Mouse (Mus musculus) liver, adult 10 weeks (tissue): ENCODE results near the gene Gm9040. TPM values are rescaled to one million over a fixed set of nuclear protein-coding genes. Genes with fewer than 3 reads are reported as not detected.

Source experiments
- polyA plus RNA-seq: library from polyadenylated mRNA; stranded (reverse); fragments of 350-450 nt; fragmentation: Illumina TruSeq; extraction: RNeasy Lipid Tissue Mini Kit (QIAGEN cat#74804); gene quantifications from one replicate; pipeline ENCODE4 v1.2.3, GENCODE M21; 2014; ENCODE audit warnings: low read depth, low replicate concordance

Gm9040 gene
- not detected for polyA plus RNA-seq

DNA sequence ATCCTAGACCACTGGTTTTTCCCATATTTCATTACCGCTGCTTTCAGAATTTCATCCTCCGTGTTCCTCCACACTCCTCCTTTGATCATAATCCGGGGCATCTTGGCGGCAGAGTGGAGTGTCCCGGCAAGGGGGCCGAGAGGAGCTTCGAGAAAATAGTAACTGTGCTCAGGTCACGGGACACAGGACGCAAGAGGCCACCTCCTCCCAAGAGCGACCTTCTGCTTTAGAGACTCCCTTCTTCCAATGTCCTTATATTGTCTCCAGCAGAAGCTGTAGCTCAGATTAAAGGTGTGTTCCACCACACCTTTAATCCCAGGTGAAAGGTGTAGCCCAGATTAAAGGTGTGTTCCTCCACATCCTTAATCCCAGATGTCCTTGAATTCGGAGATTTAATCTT is at the start of gene Gm9040:
Gm9040 (minus strand) TSS at position 101 of the 400 bp plus-strand sequence.

DNA sequence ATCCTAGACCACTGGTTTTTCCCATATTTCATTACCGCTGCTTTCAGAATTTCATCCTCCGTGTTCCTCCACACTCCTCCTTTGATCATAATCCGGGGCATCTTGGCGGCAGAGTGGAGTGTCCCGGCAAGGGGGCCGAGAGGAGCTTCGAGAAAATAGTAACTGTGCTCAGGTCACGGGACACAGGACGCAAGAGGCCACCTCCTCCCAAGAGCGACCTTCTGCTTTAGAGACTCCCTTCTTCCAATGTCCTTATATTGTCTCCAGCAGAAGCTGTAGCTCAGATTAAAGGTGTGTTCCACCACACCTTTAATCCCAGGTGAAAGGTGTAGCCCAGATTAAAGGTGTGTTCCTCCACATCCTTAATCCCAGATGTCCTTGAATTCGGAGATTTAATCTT is 27.2 kb upstream of the Gm9040 start, which contains the start of gene Gm9049:
Gm9049 (minus strand) TSS at position 101 of the 400 bp plus-strand sequence.

DNA sequence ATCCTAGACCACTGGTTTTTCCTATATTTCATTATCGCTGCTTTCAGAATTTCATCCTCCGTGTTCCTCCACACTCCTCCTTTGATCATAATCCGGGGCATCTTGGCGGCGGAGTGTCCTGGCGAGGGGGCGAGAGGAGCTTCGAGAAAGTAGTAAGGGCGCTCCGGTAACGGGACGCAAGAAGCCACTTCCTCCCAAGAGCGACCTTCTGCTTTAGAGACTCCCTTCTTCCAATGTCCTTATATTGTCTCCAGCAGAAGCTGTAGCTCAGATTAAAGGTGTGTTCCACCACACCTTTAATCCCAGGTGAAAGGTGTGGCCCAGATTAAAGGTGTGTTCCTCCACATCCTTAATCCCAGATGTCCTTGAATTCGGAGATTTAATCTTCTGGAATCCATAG is 21.8 kb upstream of the Gm9040 start, which contains the start of gene Gm9048:
Gm9048 (minus strand) TSS at position 101 of the 400 bp plus-strand sequence.

DNA sequence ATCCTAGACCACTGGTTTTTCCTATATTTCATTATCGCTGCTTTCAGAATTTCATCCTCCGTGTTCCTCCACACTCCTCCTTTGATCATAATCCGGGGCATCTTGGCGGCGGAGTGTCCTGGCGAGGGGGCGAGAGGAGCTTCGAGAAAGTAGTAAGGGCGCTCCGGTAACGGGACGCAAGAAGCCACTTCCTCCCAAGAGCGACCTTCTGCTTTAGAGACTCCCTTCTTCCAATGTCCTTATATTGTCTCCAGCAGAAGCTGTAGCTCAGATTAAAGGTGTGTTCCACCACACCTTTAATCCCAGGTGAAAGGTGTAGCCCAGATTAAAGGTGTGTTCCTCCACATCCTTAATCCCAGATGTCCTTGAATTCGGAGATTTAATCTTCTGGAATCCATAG is 16.4 kb upstream of the Gm9040 start, which contains the start of gene Gm9046:
Gm9046 (minus strand) TSS at position 101 of the 400 bp plus-strand sequence.

DNA sequence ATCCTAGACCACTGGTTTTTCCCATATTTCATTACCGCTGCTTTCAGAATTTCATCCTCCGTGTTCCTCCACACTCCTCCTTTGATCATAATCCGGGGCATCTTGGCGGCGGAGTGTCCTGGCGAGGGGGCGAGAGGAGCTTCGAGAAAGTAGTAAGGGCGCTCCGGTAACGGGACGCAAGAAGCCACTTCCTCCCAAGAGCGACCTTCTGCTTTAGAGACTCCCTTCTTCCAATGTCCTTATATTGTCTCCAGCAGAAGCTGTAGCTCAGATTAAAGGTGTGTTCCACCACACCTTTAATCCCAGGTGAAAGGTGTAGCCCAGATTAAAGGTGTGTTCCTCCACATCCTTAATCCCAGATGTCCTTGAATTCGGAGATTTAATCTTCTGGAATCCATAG is 11.0 kb upstream of the Gm9040 start, which contains the start of gene Gm9045:
Gm9045 (minus strand) TSS at position 101 of the 400 bp plus-strand sequence.

DNA sequence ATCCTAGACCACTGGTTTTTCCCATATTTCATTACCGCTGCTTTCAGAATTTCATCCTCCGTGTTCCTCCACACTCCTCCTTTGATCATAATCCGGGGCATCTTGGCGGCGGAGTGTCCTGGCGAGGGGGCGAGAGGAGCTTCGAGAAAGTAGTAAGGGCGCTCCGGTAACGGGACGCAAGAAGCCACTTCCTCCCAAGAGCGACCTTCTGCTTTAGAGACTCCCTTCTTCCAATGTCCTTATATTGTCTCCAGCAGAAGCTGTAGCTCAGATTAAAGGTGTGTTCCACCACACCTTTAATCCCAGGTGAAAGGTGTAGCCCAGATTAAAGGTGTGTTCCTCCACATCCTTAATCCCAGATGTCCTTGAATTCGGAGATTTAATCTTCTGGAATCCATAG is 5.5 kb upstream of the Gm9040 start, which contains the start of gene Gm9044:
Gm9044 (minus strand) TSS at position 101 of the 400 bp plus-strand sequence.

DNA sequence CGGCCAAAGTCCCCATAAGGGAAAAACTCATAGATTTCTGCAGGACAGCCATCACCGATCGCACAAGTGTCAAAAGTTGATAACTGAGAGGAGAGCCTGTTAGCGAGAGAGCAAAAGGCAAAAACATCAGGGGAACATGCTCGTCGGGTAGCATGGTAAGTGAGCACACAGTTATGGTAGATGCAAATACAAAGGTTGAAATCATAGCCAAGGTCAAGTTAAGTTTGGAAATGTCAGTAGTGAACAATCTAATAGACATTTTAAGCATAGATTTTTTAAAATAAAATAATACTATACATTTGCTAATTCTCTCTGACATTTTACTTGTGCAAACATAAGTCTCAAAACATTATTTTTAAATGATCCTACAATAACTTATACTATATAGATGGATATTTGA is 31.8 kb downstream of the Gm9040 start, which contains the start of gene Iltifb:
Iltifb (minus strand) TSS at position 101 of the 400 bp plus-strand sequence.

Other genes with a start within 250 kb of the Gm9040 start
- gene Mdm1, start 185.2 kb downstream of the Gm9040 start, polyA plus RNA-seq: 1.1 TPM
- not detected for gene Il22, start 122.0 kb downstream of the Gm9040 start, polyA plus RNA-seq
- gene Gm32717, start 86.2 kb downstream of the Gm9040 start, polyA plus RNA-seq: not detected
- gene Gm32802, start 68.3 kb downstream of the Gm9040 start, polyA plus RNA-seq: not detected
- not detected for gene Iltifb, start 31.9 kb downstream of the Gm9040 start, polyA plus RNA-seq
- gene Gm9044, start 5.4 kb upstream of the Gm9040 start, polyA plus RNA-seq: not detected
- gene Gm9045, start 10.9 kb upstream of the Gm9040 start, polyA plus RNA-seq: not detected
- gene Gm9046, start 16.3 kb upstream of the Gm9040 start, polyA plus RNA-seq: not detected
- gene Gm9048, start 21.7 kb upstream of the Gm9040 start, polyA plus RNA-seq: not detected
- not detected for gene Gm9049, start 27.1 kb upstream of the Gm9040 start, polyA plus RNA-seq
- 0.34 TPM for gene Ifng, start 114.1 kb upstream of the Gm9040 start, polyA plus RNA-seq